Mouse (Mus musculus): ENCODE measurements around the gene Ak1.

Gene Ak1

GRCm38 (mm10) chr2:32627266-32628043 is 5.9 kb downstream of the Ak1 start:
- DNase-seq (ENCODE audit: low read depth, low spot score): no peak

GRCm38 (mm10) chr2:32628044-32628550 is 6.5 kb downstream of the Ak1 start:
- DNase-seq (ENCODE audit: low read depth, low spot score): no peak

GRCm38 (mm10) chr2:32628729-32629128 is 7.2 kb downstream of the Ak1 start:
- DNase-seq (ENCODE audit: low read depth, low spot score): no peak

- DNase-seq (ENCODE audit: low read depth, low spot score): no peak
Measured at GRCm38 (mm10) chr2:32629276-32629976, 7.9 kb downstream of the Ak1 start.

GRCm38 (mm10) chr2:32630036-32630435 is 8.5 kb downstream of the Ak1 start:
- DNase-seq (ENCODE audit: low read depth, low spot score): no peak

GRCm38 (mm10) chr2:32631046-32631445 is 9.5 kb downstream of the Ak1 start:
- no peak for DNase-seq (ENCODE audit: low read depth, low spot score)

- peak; percentile 86 for DNase-seq (ENCODE audit: low read depth, low spot score)
Measured at GRCm38 (mm10) chr2:32631737-32632394, 10.3 kb downstream of the Ak1 start.

GRCm38 (mm10) chr2:32633660-32634059 is 12.1 kb downstream of the Ak1 start:
- DNase-seq (ENCODE audit: low read depth, low spot score): no peak

- no peak for DNase-seq (ENCODE audit: low read depth, low spot score)
Measured at GRCm38 (mm10) chr2:32634277-32635105, 12.9 kb downstream of the Ak1 start.

GRCm38 (mm10) chr2:32636617-32637016 is 15.1 kb downstream of the Ak1 start:
- DNase-seq (ENCODE audit: low read depth, low spot score): no peak

GRCm38 (mm10) chr2:32637778-32638281 is 16.3 kb downstream of the Ak1 start:
- peak; percentile 17 for DNase-seq (ENCODE audit: low read depth, low spot score)

GRCm38 (mm10) chr2:32639632-32640031 is 18.1 kb downstream of the Ak1 start:
- no peak for DNase-seq (ENCODE audit: low read depth, low spot score)

- no peak for DNase-seq (ENCODE audit: low read depth, low spot score)
Measured at GRCm38 (mm10) chr2:32640550-32641051, 19.0 kb downstream of the Ak1 start.

- no peak for DNase-seq (ENCODE audit: low read depth, low spot score)
Measured at GRCm38 (mm10) chr2:32641810-32642209, 20.3 kb downstream of the Ak1 start.

- DNase-seq (ENCODE audit: low read depth, low spot score): no peak
Measured at GRCm38 (mm10) chr2:32642813-32643212, 21.3 kb downstream of the Ak1 start.

GRCm38 (mm10) chr2:32644083-32644482 is 22.5 kb downstream of the Ak1 start:
- DNase-seq (ENCODE audit: low read depth, low spot score): no peak

- no peak for DNase-seq (ENCODE audit: low read depth, low spot score)
Measured at GRCm38 (mm10) chr2:32644799-32645475, 23.4 kb downstream of the Ak1 start.

GRCm38 (mm10) chr2:32645647-32646046 is 24.1 kb downstream of the Ak1 start:
- no peak for DNase-seq (ENCODE audit: low read depth, low spot score)

- no peak for DNase-seq (ENCODE audit: low read depth, low spot score)
Measured at GRCm38 (mm10) chr2:32646379-32647056, 25.0 kb downstream of the Ak1 start, which contains the start of gene Eng. TSS of gene Eng (plus strand) at chr2:32646595.

- DNase-seq (ENCODE audit: low read depth, low spot score): no peak
Measured at GRCm38 (mm10) chr2:32647366-32647765, 25.8 kb downstream of the Ak1 start.
